Mouse (Mus musculus): ENCODE data around the gene Gm614. TPM values are rescaled to one million over a fixed set of nuclear protein-coding genes. Genes with fewer than 3 reads are reported as not detected.
A peak's percentile ranks its signal among the peaks of the same experiment; 100 is the strongest.

Gene Gm614
- polyA plus RNA-seq, 1 experiment from 2014 or later = not detected

DNA sequence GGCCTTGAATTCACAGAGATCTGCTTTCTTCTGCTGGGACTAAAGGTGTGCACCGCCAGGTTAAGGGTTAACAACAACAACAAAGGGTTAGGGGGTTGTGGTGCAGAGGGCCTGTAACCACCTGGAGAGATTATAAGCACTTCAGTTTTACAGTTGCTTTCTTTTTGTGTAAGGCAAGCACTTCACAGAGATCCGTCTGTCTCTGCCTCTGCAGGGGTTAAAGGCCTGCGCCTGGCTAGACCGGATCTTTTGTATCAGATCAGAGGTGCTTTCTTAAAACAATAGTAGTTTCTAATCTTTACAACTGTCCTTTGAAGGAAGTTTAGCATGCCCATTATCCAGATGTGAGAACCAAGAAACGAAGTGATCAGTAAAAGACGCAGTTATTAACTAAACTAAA, 9.6 kb upstream of the Gm614 start:
- Histone ChIP-seq H3K9me3 (replicated peaks; ENCODE audit: control insufficient read depth, low read length) (no peaks in the 10 kb centered on the region), H3K27me3 (ENCODE audit: control insufficient read depth, insufficient read depth, low read length) (no peaks in the 10 kb centered on the region), H3K9ac (replicated peaks; ENCODE audit: low read length) (peak overlapping the region; percentile 71), H3K36me3 (replicated peaks; ENCODE audit: control insufficient read depth, insufficient read depth, low read depth, low read length) (no peaks in the 10 kb centered on the region), H3K4me2 (ENCODE audit: low read depth, low read length) (peak overlapping the region; percentile 10; the same call in 1 of the 2 replicates), H3K4me3 (ENCODE audit: low read depth, low read length) (0 out of 2 replicates have a peak overlapping the region, but pooled peaks have one; percentile 51), H3K27ac (replicated peaks; ENCODE audit: low read depth, low read length) (no peak overlapping the region), H3K4me1 (ENCODE audit: control insufficient read depth, insufficient read depth, low read length) (no peaks in the 10 kb centered on the region)
- WGBS = 24% methylated on average over 6 of the region's 6 CpGs
- no peak for DNase-seq (ENCODE audit: low spot score)
- peak; percentile 34; the same call in 1 of the 2 replicates for ATAC-seq (replicated peaks; ENCODE audit: insufficient number of reproducible peaks, low FRiP score, low TSS enrichment, low read depth)

GRCm38 (mm10) chrX:101268755-101269124, 4.9 kb upstream of the Gm614 start, which contains the start of gene Gm20489:
TSS of gene Gm20489 (minus strand) at chrX:101269023.
- Histone ChIP-seq H3K27ac (replicated peaks; ENCODE audit: low read depth, low read length) (no peak within 1 kb of the TSS), H3K4me3 (ENCODE audit: low read depth, low read length) (no peak within 1 kb of the TSS), H3K36me3 (replicated peaks; ENCODE audit: control insufficient read depth, insufficient read depth, low read depth, low read length) (no peaks in the 10 kb centered on the region), H3K9me3 (replicated peaks; ENCODE audit: control insufficient read depth, low read length) (no peaks in the 10 kb centered on the region), H3K4me2 (ENCODE audit: low read depth, low read length) (no peak within 1 kb of the TSS), H3K9ac (replicated peaks; ENCODE audit: low read length) (no peak within 1 kb of the TSS), H3K27me3 (ENCODE audit: control insufficient read depth, insufficient read depth, low read length) (no peaks in the 10 kb centered on the region), H3K4me1 (ENCODE audit: control insufficient read depth, insufficient read depth, low read length) (no peaks in the 10 kb centered on the region)
- 56% methylated on average over 3 of the region's 3 CpGs for WGBS
- ATAC-seq (replicated peaks; ENCODE audit: insufficient number of reproducible peaks, low FRiP score, low TSS enrichment, low read depth) (no peak), DNase-seq (ENCODE audit: low spot score) (no peak)

GRCm38 (mm10) chrX:101268025-101268754, 4.4 kb upstream of the Gm614 start, which contains the start of gene Il2rg:
TSS of gene Il2rg (minus strand) at chrX:101268255.
- no peaks in the 10 kb centered on the region for H3K9me3 ChIP-seq (replicated peaks; ENCODE audit: control insufficient read depth, low read length)
- WGBS = 70% methylated on average over 5 of the region's 5 CpGs
- H3K27me3 ChIP-seq (ENCODE audit: control insufficient read depth, insufficient read depth, low read length) = no peaks in the 10 kb centered on the region

GRCm38 (mm10) chrX:101266631-101267030, 2.8 kb upstream of the Gm614 start:
- H3K27me3 ChIP-seq (ENCODE audit: control insufficient read depth, insufficient read depth, low read length) = no peaks in the 10 kb centered on the region
- DNase-seq (ENCODE audit: low spot score) = no peak
- H3K27ac ChIP-seq (replicated peaks; ENCODE audit: low read depth, low read length) = no peak overlapping the region
- H3K9me3 ChIP-seq (replicated peaks; ENCODE audit: control insufficient read depth, low read length) = no peaks in the 10 kb centered on the region
- H3K4me1 ChIP-seq (ENCODE audit: control insufficient read depth, insufficient read depth, low read length) = no peaks in the 10 kb centered on the region
- 97% methylated on average over 6 of the region's 6 CpGs for WGBS
- ATAC-seq (replicated peaks; ENCODE audit: insufficient number of reproducible peaks, low FRiP score, low TSS enrichment, low read depth) = no peak
- no peak overlapping the region for H3K4me2 ChIP-seq (ENCODE audit: low read depth, low read length)
- no peak overlapping the region for H3K9ac ChIP-seq (replicated peaks; ENCODE audit: low read length)
- H3K4me3 ChIP-seq (ENCODE audit: low read depth, low read length) = no peak overlapping the region
- H3K36me3 ChIP-seq (replicated peaks; ENCODE audit: control insufficient read depth, insufficient read depth, low read depth, low read length) = no peaks in the 10 kb centered on the region

More at GRCm38 (mm10) chrX:101268025-101268754, 4.4 kb upstream of the Gm614 start, which contains the start of gene Il2rg:
- DNase-seq (ENCODE audit: low spot score) (no peak), ATAC-seq (replicated peaks; ENCODE audit: insufficient number of reproducible peaks, low FRiP score, low TSS enrichment, low read depth) (no peak)
- Histone ChIP-seq H3K4me2 (ENCODE audit: low read depth, low read length) (no peak within 1 kb of the TSS), H3K9ac (replicated peaks; ENCODE audit: low read length) (no peak within 1 kb of the TSS), H3K36me3 (replicated peaks; ENCODE audit: control insufficient read depth, insufficient read depth, low read depth, low read length) (no peaks in the 10 kb centered on the region), H3K27ac (replicated peaks; ENCODE audit: low read depth, low read length) (no peak within 1 kb of the TSS), H3K4me1 (ENCODE audit: control insufficient read depth, insufficient read depth, low read length) (no peaks in the 10 kb centered on the region), H3K4me3 (ENCODE audit: low read depth, low read length) (no peak within 1 kb of the TSS)

DNA sequence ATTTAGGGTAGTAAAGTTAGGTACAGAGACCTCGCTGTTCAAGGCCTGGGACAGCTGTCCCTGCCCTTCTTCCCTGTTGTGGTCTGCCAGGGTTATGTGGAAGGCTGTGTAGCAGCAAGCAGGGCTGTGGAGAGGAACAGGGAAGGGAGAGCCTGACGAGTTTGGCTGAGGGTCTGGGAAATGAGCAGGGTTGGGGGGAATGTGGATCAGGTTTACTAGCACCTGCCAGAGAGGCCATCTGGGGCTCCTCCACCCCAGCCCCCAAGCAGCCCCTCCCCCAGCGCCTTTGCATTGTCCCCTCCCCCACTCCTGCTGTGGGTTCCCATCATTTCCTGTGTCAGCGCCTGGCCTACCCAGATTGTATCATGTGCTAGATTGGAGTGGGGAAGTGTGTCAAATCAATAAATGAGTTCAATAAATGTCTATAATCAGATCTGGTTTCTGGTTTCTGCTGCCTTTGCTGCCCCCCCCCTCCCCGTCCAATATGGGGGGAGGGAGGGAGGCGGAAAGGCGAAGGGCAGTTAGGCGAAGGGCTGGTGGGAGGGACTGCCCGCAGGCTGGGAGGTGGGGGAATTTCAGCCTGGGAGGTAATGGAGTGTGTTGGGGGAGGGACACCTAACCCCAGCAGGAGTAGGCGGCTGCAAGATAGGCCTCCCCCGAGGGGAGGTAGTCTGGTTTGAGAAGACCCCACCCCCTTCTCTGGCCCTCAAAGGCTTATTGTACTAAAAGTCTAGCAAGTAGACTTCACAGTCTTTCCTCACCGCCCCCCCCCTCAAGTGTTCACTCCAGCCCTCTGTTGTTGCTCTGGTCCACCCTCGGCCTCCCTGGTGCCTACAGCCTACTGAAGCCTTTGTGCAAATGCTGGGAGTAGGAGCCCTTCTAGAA, 3.1 kb downstream of the Gm614 start:
- H3K4me1 ChIP-seq (ENCODE audit: control insufficient read depth, insufficient read depth, low read length) = no peaks in the 10 kb centered on the region
- H3K4me2 ChIP-seq (ENCODE audit: low read depth, low read length) = no peak overlapping the region
- H3K9me3 ChIP-seq (replicated peaks; ENCODE audit: control insufficient read depth, low read length) = no peaks in the 10 kb centered on the region
- H3K27ac ChIP-seq (replicated peaks; ENCODE audit: low read depth, low read length) = peak overlapping the region; percentile 54
- H3K27me3 ChIP-seq (ENCODE audit: control insufficient read depth, insufficient read depth, low read length) = no peaks in the 10 kb centered on the region
- 16% methylated on average over 13 of the region's 13 CpGs for WGBS
- DNase-seq (ENCODE audit: low spot score) (peak; percentile 79), ATAC-seq (replicated peaks; ENCODE audit: insufficient number of reproducible peaks, low FRiP score, low TSS enrichment, low read depth) (peak; percentile 74)
- no peak overlapping the region for H3K9ac ChIP-seq (replicated peaks; ENCODE audit: low read length)
- H3K4me3 ChIP-seq (ENCODE audit: low read depth, low read length) = no peak overlapping the region
- H3K36me3 ChIP-seq (replicated peaks; ENCODE audit: control insufficient read depth, insufficient read depth, low read depth, low read length) = no peaks in the 10 kb centered on the region

DNA sequence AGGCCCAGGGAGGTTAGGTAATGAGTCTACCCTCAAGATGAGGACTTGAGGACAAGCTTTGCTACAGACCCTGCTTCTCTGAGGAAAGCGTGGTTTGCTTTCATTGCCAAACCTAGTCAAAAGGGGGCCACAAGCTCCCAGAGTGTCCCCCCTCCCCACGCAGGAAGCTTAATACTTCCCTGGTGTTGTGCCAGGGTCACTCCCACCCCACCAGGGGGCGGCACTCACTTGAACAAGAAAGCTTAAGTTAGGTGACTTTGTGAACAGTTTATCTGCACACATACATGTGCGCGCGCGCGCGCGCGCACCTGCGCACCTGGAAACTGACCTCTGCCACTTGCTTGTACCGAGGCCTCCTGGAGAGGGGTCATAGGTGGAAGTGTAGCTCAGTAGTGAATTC, 7.2 kb downstream of the Gm614 start:
- no peak overlapping the region for H3K27ac ChIP-seq (replicated peaks; ENCODE audit: low read depth, low read length)
- ATAC-seq (replicated peaks; ENCODE audit: insufficient number of reproducible peaks, low FRiP score, low TSS enrichment, low read depth) (no peak), DNase-seq (ENCODE audit: low spot score) (no peak)
- 81% methylated on average over 13 of the region's 13 CpGs for whole genome bisulfite sequencing
- no peaks in the 10 kb centered on the region for H3K4me1 ChIP-seq (ENCODE audit: control insufficient read depth, insufficient read depth, low read length)
- no peak overlapping the region for H3K4me3 ChIP-seq (ENCODE audit: low read depth, low read length)
- H3K9me3 ChIP-seq (replicated peaks; ENCODE audit: control insufficient read depth, low read length) = no peaks in the 10 kb centered on the region
- H3K9ac ChIP-seq (replicated peaks; ENCODE audit: low read length) = no peak overlapping the region
- no peaks in the 10 kb centered on the region for H3K36me3 ChIP-seq (replicated peaks; ENCODE audit: control insufficient read depth, insufficient read depth, low read depth, low read length)
- no peaks in the 10 kb centered on the region for H3K27me3 ChIP-seq (ENCODE audit: control insufficient read depth, insufficient read depth, low read length)
- H3K4me2 ChIP-seq (ENCODE audit: low read depth, low read length) = peak overlapping the region; percentile 13

- H3K9ac ChIP-seq (replicated peaks; ENCODE audit: low read length) = peak overlapping the region; percentile 55
- ATAC-seq (replicated peaks; ENCODE audit: insufficient number of reproducible peaks, low FRiP score, low TSS enrichment, low read depth) (peak; percentile 40; the same call in 1 of the 2 replicates), DNase-seq (ENCODE audit: low spot score) (no peak)
- WGBS = 11% methylated on average over 26 of the region's 26 CpGs
- no peaks in the 10 kb centered on the region for H3K4me1 ChIP-seq (ENCODE audit: control insufficient read depth, insufficient read depth, low read length)
- 0 out of 2 replicates have a peak overlapping the region, but pooled peaks have one; percentile 20 for H3K27ac ChIP-seq (replicated peaks; ENCODE audit: low read depth, low read length)
- H3K4me2 ChIP-seq (ENCODE audit: low read depth, low read length) = peak overlapping the region; percentile 54
- peak overlapping the region; percentile 52 for H3K4me3 ChIP-seq (ENCODE audit: low read depth, low read length)
- no peaks in the 10 kb centered on the region for H3K27me3 ChIP-seq (ENCODE audit: control insufficient read depth, insufficient read depth, low read length)
- no peaks in the 10 kb centered on the region for H3K36me3 ChIP-seq (replicated peaks; ENCODE audit: control insufficient read depth, insufficient read depth, low read depth, low read length)
- H3K9me3 ChIP-seq (replicated peaks; ENCODE audit: control insufficient read depth, low read length) = no peaks in the 10 kb centered on the region
These were observed 9.1 kb downstream of the Gm614 start for GRCm38 (mm10) chrX:101254740-101255139.

Measured in embryonic facial prominence, embryonic 11.5 days (tissue).